Mouse (Mus musculus) common myeloid progenitor, adult 5-6 weeks (primary cell): Measurements from ENCODE around the gene Nr1d1. TPM values are rescaled to one million over a fixed set of nuclear protein-coding genes. Genes with fewer than 3 reads are reported as not detected.

Experiments used
- ATAC-seq: replicated peaks from 2 replicates; pipeline ENCODE4 v1.8.0; 2016; ENCODE audit warnings: low read depth, mild to moderate bottlenecking, moderate TSS enrichment, inconsistent platforms; ENCODE audit not compliant: poor library complexity, severe bottlenecking
- total RNA-seq: library from RNA; stranded (forward); fragments of 200-1000, 187-1606 nt; gene quantifications from 2 replicates; pipeline ENCODE4 v1.2.3, GENCODE M21; 2017

The Nr1d1 gene
- total RNA-seq, 1 experiment from 2014 or later: 1.6 TPM

DNA sequence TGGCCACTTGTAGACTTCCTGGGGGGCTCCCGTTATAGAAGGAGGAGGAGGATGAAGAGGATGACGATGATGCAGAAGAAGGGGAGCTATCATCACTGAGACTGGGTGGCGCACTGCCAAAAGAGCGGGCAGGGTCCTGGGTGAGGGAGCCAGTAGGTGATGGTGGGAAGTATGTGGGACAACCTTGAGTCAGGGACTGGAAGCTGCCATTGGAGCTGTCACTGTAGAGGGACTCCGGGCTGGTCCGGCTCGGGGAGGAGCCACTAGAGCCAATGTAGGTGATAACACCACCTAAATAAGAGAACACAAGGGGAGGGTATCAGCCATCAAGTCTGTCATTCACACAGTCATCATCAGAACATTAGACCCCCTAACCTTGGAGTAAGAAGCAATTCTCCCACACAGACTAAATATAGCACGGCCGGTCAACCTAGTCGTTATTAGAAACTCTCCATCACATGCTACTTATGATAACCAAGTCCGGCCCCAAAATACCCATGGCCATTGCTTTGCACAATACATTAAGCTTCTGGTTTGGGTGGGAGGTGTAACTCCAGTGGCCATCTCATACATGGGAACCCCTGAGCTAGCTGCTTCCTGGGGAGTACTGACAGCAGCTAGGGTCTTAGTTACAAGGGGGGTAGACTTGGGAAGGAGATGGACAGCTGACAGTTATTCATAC is 3.1 kb downstream of the Nr1d1 start:
- ATAC-seq: no peak

DNA sequence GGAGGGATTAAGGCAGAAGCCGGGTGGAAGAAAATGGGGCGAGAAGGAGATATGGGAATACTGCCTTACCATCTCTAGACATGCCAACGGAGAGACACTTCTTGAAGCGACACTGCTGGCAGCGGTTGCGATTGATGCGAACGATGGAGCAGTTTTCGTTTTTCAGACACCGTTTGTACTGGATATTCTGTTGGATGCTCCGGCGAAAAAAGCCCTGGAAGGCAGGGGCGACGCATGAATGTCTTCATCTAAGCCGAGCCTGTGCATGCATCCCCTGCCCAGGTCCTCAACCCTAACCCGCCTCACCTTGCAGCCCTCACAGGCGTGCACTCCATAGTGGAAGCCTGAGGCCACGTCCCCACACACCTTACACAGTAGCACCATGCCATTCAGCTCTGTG is 4.0 kb downstream of the Nr1d1 start:
- no peak for ATAC-seq

DNA sequence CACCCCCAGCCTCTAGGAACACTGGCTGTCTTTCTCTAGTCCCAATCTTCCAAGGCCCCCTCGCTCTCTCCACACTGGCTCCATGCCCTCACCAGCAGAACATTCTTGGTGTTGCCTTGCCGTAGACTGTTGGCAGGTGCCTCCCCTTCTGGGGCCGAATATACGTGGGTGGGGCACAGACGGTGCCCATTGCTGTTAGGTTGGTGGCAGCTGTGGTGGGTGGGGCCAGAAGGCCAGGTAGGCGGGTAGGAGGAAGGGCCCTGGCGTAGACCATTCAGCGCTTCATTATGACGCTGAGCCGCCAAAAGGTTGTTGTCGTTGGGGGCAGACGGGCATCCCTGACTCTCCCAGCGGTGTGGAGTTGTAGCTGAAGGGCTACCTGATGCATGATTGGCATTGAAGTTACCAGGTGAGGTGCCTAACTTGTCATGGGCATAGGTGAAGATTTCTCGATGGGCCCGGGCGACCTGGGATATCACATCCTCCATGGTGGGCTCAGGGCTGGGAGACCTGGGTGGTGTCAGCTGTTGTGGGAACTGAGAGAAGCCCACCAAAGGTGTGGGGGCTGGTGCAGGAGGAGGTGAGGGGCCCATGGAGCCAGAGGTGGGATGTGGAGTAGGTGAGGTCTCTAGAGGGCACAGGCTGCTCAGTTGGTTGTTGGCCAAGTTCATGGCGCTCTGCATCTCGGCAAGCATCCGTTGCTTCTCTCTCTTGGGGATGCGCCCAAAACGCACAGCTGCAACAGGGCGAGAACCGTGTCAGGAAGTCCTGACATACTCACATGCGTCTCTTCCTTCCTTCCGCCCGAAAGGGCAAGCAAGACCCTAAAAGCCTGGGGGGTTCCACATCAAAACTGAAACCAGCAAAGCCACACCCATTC is 4.8 kb downstream of the Nr1d1 start:
- no peak for ATAC-seq

DNA sequence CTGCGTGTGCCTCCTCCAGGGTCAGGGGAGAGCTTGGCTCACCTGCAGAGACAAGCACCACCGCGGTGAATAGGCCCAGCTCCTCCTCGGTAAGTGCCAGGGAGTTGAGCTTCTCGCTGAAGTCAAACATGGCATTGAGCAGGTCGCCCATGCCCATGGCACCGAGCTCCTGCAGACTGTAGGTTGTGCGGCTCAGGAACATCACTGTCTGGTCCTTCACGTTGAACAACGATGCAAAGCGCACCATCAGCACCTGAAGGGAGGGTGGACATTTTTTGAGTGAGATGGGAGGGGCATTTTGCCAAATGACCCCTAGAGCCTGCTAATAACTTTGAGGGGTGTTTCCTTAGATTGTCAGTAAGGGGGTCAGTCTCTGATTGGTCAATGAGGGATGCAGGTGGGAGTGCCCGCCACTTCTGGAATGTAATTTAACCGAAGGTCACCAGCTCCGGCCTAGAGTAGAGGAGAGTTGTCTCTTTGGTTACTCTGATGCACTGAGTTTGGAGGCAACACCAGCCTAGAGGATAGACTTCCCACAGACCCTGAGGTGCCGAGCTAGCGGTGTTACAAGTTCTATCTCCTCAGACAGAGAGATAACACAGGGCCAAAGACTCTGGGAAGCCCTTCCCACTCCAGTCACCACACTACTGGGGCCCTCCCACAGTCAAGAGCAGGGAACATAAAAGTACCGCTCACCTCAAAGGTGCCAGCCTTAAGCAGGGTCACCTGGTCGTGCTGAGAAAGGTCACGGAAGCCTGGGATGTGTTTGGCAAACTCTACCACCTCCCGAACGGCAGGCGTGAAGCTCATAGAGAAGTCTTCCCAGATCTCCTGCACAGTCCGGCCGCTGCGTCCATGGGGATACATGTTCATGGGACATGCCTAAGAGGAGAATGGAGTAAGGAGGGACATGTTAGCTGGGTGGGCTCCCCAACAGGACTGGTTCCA is 5.9 kb downstream of the Nr1d1 start:
- ATAC-seq: no peak

DNA sequence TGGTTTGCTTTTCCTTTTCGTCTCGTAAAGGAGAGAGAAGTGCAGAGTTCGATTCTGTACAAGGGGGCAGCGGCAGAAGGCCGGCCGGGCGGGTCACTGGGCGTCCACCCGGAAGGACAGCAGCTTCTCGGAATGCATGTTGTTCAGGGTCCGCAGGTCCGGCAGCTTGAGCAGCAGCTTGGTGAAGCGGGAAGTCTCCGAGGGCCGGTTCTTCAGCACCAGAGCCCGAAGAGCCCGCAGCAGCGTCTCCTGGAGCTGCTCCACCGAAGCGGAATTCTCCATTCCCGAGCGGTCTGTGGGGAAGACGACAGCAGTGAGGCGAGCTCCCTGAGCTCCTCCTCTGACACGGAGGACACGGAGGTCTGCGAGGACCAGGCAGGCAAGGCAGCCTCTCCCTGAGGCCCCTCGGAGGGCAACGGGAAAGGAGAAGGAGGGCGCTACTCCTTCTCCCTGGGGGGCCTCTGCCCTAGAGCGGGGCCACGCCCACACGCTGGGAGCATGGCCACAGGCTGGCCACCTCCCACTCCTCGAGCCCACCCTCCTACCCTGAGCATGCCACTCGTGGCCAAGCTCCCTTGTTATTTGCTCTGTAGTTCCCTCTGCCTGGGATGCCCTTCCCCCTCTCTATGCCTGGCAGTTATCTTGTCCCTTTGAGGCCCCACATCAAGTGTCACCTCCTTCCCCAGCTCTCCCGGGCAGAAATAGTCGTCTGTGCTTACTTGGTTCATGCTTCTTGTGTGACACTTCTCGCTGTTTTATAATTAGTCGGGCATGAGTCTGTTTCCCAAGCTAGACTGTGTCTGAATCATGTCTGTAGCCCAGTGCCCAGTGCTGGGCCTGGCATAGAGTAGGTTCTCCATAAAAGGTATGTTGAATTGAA is 6.8 kb downstream of the Nr1d1 start:
- no peak for ATAC-seq

DNA sequence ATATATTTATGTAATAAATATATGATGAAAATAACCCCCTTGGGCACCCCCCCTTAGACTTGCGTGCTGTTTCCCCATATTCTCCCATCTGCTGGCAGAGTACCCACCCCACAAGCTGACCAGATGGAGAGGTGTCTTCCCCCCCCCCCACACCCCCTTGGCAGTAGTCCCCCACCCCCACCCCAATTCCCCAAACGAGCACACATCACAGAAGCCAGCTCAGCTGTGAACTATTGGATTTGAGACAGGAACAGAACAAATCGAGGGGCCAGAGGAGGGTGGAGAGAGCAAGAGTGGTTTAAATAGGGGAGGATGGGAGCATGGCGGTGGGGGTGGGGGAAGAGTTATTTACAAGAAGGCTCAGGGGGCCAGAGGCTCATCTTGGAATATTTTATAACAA is 7.4 kb downstream of the Nr1d1 start:
- no peak for ATAC-seq

DNA sequence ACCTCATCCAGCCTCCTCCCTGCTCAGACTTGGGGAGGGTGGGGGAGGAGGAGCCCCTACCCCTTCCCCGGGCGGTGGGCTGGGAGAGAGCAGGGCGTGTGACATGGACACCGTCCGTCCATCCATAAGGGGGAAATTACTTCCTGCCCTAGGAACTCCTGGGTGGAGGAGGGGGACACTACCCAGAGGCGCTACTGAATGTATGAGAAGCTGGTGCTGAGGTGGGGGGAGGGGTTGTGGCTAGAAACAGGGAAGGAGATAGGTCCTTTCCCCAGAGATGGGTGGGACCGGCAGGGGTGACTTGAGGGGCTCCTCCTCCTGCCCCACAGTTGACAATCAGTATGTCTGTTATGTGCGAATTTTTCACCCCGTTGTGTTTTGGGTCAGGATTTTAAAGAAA is 7.9 kb downstream of the Nr1d1 start:
- peak; percentile 58 for ATAC-seq

DNA sequence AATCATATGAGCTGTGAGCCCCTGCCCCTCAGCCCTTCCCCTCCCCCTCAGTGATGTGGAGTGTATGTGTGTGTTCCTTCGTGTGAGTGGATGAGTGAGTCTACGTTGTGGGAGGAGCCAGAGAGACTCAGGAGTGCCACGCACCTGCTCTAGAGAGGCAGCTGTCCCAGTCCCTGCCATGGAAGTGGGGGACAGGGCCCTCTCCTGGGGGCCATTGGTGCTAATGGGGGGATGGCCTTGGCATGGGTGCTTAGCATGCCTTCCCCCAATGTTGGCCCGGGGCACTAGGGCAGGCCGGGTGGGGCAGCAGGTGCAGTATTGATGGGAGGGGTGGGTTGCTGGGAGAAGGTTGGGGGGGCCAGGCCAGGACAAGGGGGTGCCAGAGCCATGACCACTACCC is 8.3 kb downstream of the Nr1d1 start:
- ATAC-seq: no peak

DNA sequence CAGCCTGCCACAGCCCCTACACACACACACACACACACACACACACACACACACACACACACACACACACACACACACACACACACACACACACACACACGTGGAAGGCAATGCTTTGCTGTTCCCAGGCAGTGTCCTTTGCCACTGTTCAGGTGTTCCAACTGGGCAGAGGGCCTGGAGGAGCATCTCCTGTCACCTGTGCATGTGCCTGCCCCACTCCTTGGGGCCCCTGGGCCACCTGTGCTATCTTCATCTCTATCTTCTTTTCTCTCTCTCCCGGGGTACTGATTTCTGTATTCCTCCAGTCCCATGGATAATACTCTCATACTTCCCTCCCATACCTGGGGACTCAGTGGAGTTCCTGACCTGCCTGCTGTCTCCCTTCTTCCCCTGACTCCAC is 8.8 kb downstream of the Nr1d1 start:
- ATAC-seq: no peak

DNA sequence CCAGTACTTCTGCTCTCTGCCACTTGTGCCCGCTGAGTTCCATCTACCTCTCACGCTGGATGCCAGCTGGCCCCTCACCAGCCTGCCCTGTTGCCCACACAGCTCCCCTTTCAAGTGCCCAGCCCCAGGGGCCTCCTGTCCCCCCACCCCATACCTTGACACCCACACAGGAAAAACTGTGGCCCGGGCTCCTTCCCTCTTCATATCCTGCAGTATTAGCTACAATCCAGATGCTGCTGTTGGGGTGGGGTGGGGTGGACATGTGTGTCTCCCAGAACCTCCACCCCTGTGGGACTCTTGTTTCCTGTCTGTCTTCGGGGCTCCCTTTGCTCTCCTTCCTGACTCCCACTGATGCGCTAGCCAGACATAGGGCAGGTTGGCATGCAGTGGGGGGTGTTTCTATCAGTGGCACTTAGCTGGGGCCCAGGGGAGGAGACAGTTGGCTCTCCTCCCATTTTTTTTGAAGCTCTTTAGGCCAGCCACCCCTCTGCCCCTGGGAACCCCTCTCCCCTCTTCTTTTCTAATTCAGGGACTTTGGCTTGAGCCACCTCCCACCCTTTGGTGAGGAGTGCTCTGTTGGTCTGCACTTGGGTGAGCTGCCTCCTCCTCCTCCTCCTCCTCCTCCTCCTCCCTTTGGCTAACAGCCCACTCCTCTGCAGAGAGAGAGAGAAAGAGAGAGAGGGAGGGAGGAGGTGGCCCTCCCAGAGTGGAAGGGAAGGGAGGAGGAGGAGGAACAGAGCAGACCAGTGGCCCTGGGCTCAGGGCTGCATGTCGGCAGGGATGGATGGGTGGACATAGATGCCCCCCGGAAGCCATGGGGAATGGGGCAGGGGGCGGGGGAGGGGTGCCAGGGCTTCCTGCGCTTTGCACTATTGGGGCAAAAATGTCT is 9.5 kb downstream of the Nr1d1 start:
- ATAC-seq: no peak

DNA sequence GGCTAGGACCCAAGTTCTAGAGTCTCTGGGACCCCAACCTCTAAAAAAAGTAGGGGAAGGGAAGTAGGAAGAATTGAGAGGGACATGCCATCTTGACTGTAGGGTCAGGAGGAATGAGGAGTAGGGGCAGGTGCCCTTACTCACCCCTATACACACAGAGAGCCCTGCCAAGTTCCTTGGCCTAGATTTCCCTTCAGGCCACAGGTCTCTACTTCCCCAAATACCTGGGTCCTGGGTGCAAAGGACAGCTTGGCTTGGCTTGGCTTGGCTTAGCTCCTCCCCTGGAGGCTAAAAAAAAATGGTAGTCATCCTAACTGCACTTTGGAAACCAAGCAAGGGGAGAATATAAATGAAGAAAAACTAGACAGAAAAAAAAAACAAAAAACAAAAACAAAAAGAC is 10.4 kb downstream of the Nr1d1 start:
- no peak for ATAC-seq

DNA sequence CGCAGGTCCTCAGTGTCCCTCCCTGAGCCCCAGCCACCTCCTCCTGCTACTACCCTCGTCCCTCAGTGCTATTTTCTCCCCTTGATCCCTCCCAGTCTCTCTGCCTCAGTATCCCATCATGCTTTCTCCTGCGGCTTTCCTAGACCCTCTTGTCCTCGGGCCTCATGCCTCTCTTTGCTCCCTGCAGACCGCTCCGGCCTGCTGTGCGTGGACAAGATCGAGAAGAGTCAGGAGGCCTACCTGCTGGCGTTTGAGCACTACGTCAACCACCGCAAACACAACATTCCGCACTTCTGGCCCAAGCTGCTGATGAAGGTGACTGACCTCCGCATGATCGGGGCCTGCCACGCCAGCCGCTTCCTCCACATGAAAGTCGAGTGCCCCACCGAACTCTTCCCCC is 11.0 kb downstream of the Nr1d1 start:
- ATAC-seq: no peak

DNA sequence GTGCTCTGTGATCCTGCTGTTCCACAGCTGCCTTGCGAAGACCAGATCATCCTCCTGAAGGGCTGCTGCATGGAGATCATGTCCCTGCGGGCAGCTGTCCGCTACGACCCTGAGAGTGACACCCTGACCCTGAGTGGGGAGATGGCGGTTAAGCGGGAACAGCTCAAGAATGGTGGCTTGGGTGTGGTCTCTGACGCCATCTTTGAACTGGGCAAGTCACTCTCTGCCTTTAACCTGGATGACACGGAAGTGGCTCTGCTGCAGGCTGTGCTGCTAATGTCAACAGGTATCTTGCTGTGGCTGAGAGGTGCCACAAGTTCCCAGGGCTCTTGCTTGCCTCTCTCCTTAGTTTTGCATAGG is 11.7 kb downstream of the Nr1d1 start:
- no peak for ATAC-seq

DNA sequence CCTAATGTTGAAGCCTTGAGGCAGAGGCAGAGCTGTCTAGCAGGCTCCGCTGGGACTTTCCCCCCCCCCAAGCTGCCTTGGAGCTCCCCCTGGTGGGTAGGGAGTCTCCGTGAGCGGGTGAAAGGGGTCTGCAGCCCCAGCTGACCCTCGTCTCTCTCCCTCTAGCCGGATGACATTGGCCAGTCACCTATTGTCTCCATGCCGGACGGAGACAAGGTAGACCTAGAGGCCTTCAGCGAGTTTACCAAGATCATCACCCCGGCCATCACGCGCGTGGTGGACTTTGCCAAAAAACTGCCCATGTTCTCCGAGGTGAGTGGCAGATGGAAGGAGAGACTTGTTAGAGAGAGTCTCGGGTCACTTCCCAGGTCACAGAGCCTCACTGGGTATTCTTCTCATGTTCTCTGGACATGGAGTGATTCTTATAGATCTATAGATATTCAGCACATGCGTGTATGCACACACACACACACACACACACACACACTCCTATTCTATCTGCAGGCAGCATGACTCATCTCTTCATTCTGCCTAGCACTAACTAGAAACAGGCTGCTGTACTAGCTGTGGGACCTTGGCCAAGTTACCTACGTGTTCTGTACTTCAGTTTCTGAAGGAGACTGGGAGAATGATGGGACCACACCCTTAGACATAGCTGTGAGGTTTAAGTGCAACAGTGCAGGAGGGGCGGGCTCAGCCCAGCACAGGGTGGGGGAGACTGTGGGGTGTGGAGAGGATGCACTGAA is 12.2 kb downstream of the Nr1d1 start:
- no peak for ATAC-seq

DNA sequence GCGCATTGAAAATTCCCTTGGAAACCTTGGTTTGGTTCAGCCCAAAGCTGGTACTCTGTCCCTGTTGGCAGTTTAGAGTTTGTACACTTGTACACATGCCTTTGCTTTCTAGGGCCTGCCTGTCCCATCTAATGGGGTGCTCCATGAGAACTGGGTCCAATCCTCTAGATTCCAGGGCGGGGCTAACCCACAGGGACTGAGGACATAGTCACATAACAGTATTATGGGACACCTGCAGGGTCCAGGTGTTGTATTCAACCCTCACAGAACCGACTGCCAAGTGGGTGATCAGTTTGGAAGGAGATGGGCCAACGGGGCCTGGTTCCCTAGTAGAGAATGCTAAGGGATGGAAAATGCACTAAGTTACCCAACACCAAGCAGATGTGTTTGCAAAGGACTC is 13.2 kb downstream of the Nr1d1 start:
- no peak for ATAC-seq

DNA sequence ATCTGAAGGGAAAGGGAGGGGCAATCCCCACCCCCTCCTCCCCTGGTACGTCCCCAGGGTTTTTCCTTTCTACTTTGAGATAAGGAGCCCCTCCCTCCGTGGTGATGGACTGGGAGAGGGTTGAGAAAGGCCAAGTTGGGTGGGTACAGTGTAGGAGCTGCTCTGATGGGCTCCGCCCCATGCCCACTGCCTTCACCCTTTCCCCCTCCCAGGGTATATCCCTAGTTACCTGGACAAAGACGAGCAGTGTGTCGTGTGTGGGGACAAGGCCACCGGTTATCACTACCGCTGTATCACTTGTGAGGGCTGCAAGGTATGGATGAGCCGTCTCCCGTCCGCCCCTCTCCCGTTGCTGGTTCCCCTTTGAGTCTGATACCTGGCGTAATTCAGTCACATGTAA is 18.4 kb downstream of the Nr1d1 start:
- no peak for ATAC-seq

DNA sequence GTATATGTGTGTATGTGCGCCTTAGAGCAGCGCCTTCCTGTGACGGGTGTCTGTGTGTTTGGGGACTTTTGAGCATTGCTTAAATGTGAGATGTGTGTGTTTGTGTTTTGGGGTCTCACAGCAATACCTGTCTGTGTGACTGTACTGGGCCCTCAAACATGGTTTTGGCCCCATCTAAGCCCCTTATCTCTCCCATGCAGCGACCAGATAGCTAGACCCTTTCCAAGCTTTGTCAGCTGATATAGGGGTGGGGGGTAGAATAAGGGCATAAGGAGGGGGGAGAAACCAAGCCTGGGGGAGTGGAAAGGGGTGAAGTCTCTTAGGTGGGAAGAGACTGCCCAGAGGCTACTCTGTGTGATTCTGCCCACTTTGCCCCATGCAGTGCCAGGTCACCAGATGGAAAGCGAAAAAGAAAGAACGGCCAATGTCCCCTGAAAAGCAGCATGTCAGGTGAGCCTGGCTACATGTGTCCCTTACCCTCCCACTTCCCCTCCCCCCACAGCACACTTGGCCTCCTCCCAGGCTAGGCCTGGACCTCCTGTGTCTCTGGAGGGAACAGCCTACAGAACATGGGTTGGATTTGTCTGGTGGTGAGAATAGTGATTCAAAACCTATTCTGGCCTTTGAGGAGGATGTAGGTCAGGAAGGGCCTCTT is 19.3 kb downstream of the Nr1d1 start:
- ATAC-seq: no peak
